18 mouse cellular contexts compared by ENCODE assay signal in genomic region chr9:24180926-24181325, GRCm38 (mm10).
A peak's percentile ranks its signal among the peaks of the same experiment; 100 is the strongest.
DNase-seq lines count a peak whose midpoint lies in the region; ATAC-seq and TF ChIP-seq lines count a peak whose summit lies in the region.
"Had no signal": no experiment of that assay in that cellular context is flagged by ENCODE, and none has a peak within 500 bp of the region (broad histone marks: within the 10 kb centered on the region; RNA-seq: fewer than 3 reads in every experiment).

No protein-coding gene starts in this region.

- H3K9ac ChIP-seq in heart, embryonic 11.5 days (ENCODE audit: low read depth, low read length): no peak overlapping the region
- no peak overlapping the region for H3K9ac ChIP-seq in heart, embryonic 15.5 days
- H3K9ac ChIP-seq: embryonic facial prominence, embryonic 13.5 days; forebrain, embryonic 12.5 days; hindbrain, embryonic 15.5 days had no signal

- H3K27me3 ChIP-seq in heart, embryonic 11.5 days (ENCODE audit: control insufficient read depth, insufficient read depth, low read length): no peaks in the 10 kb centered on the region
- H3K27me3 ChIP-seq in heart, embryonic 15.5 days: no peaks in the 10 kb centered on the region
- H3K27me3 ChIP-seq: CH12.LX; embryonic facial prominence, embryonic 13.5 days; forebrain, embryonic 12.5 days; hindbrain, embryonic 15.5 days had no signal

- H3K27ac ChIP-seq in heart, embryonic 11.5 days (ENCODE audit: low read depth, low read length): no peak overlapping the region
- H3K27ac ChIP-seq in heart, embryonic 15.5 days: peak overlapping the region; percentile 25; the same call in 1 of the 2 replicates
- H3K27ac ChIP-seq: embryonic facial prominence, embryonic 13.5 days; forebrain, embryonic 12.5 days; heart, adult 2 months; hindbrain, embryonic 15.5 days had no signal

- H3K4me2 ChIP-seq in heart, embryonic 11.5 days: 0 out of 2 replicates have a peak overlapping the region, but pooled peaks have one; percentile 20
- H3K4me2 ChIP-seq in heart, embryonic 15.5 days: no peak overlapping the region
- H3K4me2 ChIP-seq: embryonic facial prominence, embryonic 13.5 days; forebrain, embryonic 12.5 days; hindbrain, embryonic 15.5 days had no signal

- 31% methylated on average over 7 of the region's 7 CpGs for WGBS in heart, embryonic 11.5 days (ENCODE audit: insufficient replicate concordance)
- 27% methylated on average over 7 of the region's 7 CpGs for WGBS in heart, embryonic 15.5 days

- no peak overlapping the region for H3K4me3 ChIP-seq in heart, embryonic 11.5 days (ENCODE audit: low read depth, low read length)
- no peak overlapping the region for H3K4me3 ChIP-seq in heart, embryonic 15.5 days
- H3K4me3 ChIP-seq: embryonic facial prominence, embryonic 13.5 days; forebrain, embryonic 12.5 days; heart, adult 2 months; hindbrain, embryonic 15.5 days had no signal

- peaks cover 12% of the 10 kb centered on the region for H3K4me1 ChIP-seq in heart, embryonic 11.5 days (ENCODE audit: control insufficient read depth, insufficient read depth, low read length)
- peaks cover 18% of the 10 kb centered on the region for H3K4me1 ChIP-seq in heart, embryonic 15.5 days (replicated peaks)
- H3K4me1 ChIP-seq: embryonic facial prominence, embryonic 13.5 days; forebrain, embryonic 12.5 days; hindbrain, embryonic 15.5 days had no signal

- H3K36me3 ChIP-seq in heart, embryonic 11.5 days (ENCODE audit: control insufficient read depth, insufficient read depth, low read length): no peaks in the 10 kb centered on the region
- H3K36me3 ChIP-seq in heart, embryonic 15.5 days: no peaks in the 10 kb centered on the region
- H3K36me3 ChIP-seq: embryonic facial prominence, embryonic 13.5 days; forebrain, embryonic 12.5 days; hindbrain, embryonic 15.5 days had no signal

- TF ChIP-seq CTCF in brain, embryonic 14.5 days (IDR thresholded peaks at IDR 0.05; ENCODE audit: borderline replicate concordance, extremely low read depth, insufficient read depth, insufficient read length): no peak

- TF ChIP-seq POLR2A in brain, embryonic 14.5 days (IDR thresholded peaks at IDR 0.05; ENCODE audit: borderline replicate concordance, extremely low read depth, insufficient read depth, insufficient read length, poor library complexity, severe bottlenecking): no peak

- H3K9me3 ChIP-seq in heart, embryonic 11.5 days (replicated peaks; ENCODE audit: control insufficient read depth, low read length): no peaks in the 10 kb centered on the region
- no peaks in the 10 kb centered on the region for H3K9me3 ChIP-seq in heart, embryonic 15.5 days (replicated peaks)
- H3K9me3 ChIP-seq: embryonic facial prominence, embryonic 13.5 days; forebrain, embryonic 12.5 days; hindbrain, embryonic 15.5 days had no signal

- ATAC-seq in heart, embryonic 11.5 days (replicated peaks; ENCODE audit: insufficient number of reproducible peaks, low FRiP score, low TSS enrichment): no peak
- ATAC-seq in heart, embryonic 15.5 days (replicated peaks; ENCODE audit: insufficient number of reproducible peaks, insufficient read depth, low FRiP score, low read depth): peak; percentile 64
- ATAC-seq: forebrain, embryonic 16.5 days; intestine, embryonic 16.5 days had no signal

- DNase-seq in heart, adult 11 months: no peak
- no peak for DNase-seq in heart, adult 9 months (ENCODE audit: low spot score in 2 of 2)
- peak; percentile 32 for DNase-seq in brain, embryonic 14.5 days (ENCODE audit: low read depth)
- DNase-seq in layer of hippocampus, postnatal 10 days (ENCODE audit: low spot score in 2 of 2): no peak
- DNase-seq: adrenal gland, adult 2 months; adrenal gland, postnatal 25 days; cerebellum, adult 8-10 months; gastrocnemius, postnatal 10 days; kidney, adult 2 months had no signal
